Mouse (Mus musculus) monocyte, adult 5-6 weeks (primary cell): ENCODE measurements around the gene Nprl3. TPM values are rescaled to one million over a fixed set of nuclear protein-coding genes. Genes with fewer than 3 reads are reported as not detected.

Experiments
- ATAC-seq: fragments of 153-309, 156-312 bp; replicated peaks from 2 replicates; pipeline ENCODE4 v1.8.0; 2017; ENCODE audit warnings: mild to moderate bottlenecking; ENCODE audit not compliant: low TSS enrichment, insufficient number of reproducible peaks, severe bottlenecking, poor library complexity, low FRiP score
- total RNA-seq: library from RNA; stranded (forward); fragments of 200-1000, 200-491, 200-594 nt; gene quantifications from 3 replicates; pipeline ENCODE4 v1.2.3, GENCODE M21; 2017

The Nprl3 gene
- total RNA-seq, 1 experiment from 2014 or later = 23.5 TPM

GRCm38 (mm10) chr11:32231125-32231524 lies 36.4 kb downstream of the Nprl3 start:
- no peak for ATAC-seq

GRCm38 (mm10) chr11:32230220-32230619 lies 37.3 kb downstream of the Nprl3 start:
- no peak for ATAC-seq

DNA sequence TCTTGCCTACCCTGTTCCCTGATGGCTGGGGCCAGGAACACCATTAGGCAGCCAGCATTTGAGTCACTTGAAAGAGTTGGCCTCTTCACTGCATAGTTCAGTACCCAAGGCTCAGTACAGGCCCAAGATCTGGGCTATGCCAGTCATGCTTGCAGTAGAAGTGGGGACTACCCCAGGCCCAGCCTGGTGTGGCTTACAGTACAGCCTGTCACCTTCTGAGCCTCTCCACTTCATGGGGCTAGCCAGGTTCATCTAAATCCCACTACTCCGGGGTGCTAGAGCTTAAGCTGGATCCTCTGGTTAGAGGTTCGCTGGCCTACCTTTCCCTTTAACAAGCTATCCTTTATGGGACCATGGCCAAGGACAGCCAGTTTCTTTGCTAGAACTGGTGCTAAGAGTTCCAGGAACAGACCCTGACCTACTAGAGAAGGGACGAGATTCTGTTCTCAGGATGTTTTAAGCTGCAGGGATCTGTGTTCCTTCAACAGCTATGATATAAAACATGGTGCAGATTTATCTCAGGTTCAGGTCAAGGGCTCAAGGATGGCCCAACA lies 39.1 kb downstream of the Nprl3 start:
- ATAC-seq = no peak

DNA sequence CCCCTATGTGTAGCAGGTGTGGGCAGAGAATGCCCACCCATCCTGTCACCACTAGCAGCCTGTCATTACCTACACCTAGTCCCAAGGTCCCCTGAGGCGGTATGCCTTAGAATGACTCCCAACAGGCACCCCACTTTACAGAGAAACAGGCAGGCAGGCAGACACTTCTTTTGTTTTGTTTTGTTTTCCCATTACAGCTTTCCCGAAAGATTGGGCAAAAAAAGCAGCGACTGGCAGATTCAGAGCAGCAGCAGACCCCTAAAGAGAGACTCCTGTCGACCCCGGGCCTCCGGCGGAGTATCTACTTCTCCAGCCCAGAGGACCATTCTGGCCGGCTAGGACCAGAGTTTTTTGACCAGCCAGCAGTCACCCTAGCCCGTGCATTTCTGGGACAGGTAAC lies 40.0 kb downstream of the Nprl3 start:
- no peak for ATAC-seq

DNA sequence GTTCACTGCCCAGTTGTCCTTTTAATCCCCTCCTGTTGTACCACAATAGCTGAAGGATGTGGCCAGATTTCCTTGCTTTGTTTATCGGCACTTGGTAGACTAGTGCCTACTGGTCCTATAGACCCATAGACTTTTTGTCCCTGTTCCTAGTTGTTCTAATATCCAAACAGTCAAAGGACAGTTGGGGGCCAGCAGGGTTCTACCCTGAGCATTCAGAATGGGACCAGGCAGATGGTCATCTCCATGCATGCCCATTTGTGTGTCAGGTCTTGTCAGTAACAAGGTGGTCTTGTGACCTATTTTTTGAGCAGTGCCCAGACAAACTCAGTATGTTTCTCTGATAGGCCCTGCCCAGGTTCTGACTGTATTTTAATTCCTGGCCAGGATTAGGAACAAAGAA lies 40.5 kb downstream of the Nprl3 start:
- no peak for ATAC-seq

- peak; percentile 81 for ATAC-seq
Observed at GRCm38 (mm10) chr11:32226124-32226871, 41.2 kb downstream of the Nprl3 start, which contains the start of gene Mpg. Mpg (plus strand) TSS chr11:32226505.

DNA sequence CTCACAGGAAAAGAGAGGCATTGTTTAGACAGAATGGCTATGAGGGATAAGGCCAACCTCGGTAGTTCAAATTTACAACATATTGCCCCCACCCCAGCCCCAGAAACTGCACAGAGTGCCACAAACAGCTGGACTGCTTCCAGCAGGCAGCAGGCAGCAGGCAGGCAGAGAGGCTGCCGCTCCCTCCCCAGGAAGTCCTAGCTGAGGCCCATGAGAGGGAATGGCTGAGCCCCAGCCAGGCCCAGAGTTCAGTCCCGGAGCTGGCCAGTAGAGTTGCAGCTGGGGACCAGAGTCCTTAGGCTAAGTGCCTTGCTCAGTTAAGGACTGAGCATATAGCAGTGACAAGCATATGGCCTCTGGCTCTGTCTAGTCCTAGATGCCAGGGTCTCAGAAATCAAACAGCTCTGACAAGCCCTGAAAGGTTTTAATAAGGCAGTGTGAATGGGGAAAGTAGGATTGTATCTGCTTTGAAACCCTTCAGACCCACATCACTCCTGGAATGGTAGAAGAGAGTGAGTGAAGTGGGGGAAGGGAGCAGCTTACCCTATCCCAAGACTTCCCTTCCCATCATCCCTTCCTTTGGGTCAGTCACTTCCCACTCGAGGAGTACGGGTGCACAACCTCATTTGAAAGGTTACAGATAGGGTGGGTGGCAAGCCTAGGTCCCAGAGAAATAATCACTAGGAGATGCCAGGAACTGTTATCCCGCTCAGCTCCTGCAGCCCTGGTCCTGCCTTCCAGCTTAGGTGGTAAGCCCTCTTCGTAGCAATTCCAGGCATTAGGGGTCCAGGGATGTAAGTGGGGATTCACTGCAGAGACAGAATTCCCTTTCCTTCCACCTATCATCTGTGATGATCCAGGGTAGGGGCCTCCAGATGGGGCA lies 42.0 kb downstream of the Nprl3 start:
- ATAC-seq = no peak

GRCm38 (mm10) chr11:32224468-32225139 lies 42.9 kb downstream of the Nprl3 start:
- ATAC-seq = no peak

DNA sequence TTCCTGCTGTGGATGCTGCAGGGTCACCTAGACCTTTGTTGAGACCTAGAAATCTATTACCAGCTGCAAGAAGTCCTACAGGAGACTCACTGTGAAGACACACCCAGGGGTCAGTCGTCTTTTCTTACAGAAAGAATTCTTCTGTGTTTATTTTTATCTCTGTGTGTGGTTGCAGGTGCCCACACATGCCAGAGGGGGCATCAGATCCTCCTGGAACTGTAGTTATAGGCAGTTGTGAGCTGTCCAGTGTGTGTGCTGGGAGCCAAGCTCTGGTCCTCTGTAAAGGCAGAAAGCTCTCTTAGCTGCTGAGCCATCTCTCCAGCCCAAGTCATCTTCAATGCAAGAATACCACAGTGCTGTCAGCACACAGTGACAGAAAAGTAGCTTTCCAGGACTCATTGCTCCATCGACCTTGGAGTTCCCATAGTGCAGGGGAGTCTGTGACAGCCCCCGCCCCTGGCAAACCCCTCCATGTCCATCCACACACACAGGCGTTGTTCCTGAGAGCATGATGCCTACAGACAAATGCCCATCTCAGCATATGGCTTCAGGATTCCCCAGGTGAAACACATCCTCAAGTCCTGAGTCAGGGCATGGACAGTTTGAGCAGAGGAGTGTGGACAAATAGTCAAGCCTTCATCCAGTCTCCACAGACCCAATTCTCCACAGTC lies 44.1 kb downstream of the Nprl3 start:
- no peak for ATAC-seq

GRCm38 (mm10) chr11:32222570-32223194 lies 44.8 kb downstream of the Nprl3 start:
- no peak for ATAC-seq

GRCm38 (mm10) chr11:32221951-32222409 lies 45.5 kb downstream of the Nprl3 start, which contains the start of gene Rhbdf1:
Rhbdf1 (minus strand) TSS chr11:32222300.
- no peak for ATAC-seq

- ATAC-seq = no peak
Observed at GRCm38 (mm10) chr11:32221225-32221950, 46.1 kb downstream of the Nprl3 start.

GRCm38 (mm10) chr11:32220607-32221224 lies 46.8 kb downstream of the Nprl3 start:
- no peak for ATAC-seq

GRCm38 (mm10) chr11:32219287-32219686 lies 48.2 kb downstream of the Nprl3 start:
- no peak for ATAC-seq

DNA sequence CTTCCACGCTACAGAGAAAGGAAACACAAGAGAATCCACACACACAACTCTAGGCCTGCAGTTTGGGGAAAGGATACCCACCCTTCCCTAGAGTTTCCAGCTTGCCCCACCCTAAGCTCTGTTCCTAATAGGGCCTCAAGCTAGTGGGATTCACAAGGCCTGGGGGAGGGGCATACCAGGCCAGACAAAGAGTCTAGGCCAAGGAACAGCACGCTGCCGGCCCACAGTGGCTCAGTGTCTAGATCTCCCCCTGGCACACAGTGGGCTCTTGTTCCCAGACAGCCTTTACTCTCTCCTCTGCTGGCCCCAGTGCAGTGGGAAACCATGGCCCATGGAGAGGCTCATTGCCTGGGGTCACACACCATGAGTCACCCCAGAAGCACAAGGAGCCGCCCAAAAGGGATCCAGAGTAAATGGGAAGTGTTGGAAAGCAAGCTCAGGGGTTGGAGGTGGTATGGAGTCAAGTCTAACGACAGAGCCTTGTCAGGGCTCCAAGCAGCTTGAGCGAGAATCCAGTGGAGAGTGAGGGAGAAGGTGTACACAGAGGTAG lies 48.9 kb downstream of the Nprl3 start:
- ATAC-seq = no peak

DNA sequence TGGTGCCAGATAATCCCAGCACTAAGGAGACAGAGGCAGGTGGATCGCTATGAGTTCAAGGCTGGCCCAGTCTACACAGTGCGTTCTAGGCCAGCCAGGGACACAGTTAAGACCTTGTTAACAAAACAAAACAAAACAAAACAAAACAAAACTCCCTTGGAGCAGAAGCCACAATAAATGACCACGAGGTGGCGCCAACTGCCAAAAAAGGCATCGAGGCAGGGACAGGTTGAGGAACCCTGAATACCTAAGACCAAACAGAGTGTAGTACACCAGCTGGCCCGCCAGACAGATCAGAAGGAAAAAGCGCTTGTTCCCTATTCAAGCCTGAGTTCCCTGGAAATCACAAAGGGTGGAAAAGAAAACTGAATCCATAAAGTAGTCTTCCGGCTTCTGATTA lies 50.7 kb downstream of the Nprl3 start:
- ATAC-seq = peak; percentile 57
